Mouse (Mus musculus): ENCODE measurements at regions not wholly inside any gene's neighbourhood (a gene's known extent, or its start where the extent isn't known, plus 50 kb on each side); places are given as distances from the start of the nearest gene placed in this dataset.

- DNase-seq = no peak
- Histone ChIP-seq H3K4me3 (ENCODE audit: insufficient read depth, low read depth, low read length) (no peak overlapping the region), H3K4me1 (ENCODE audit: control insufficient read depth, insufficient read depth, low read length) (no peaks in the 10 kb centered on the region), H3K36me3 (ENCODE audit: control insufficient read depth, insufficient read depth, low read length) (no peaks in the 10 kb centered on the region), H3K27ac (ENCODE audit: insufficient read depth, low read depth, low read length) (no peak overlapping the region), H3K27me3 (replicated peaks; ENCODE audit: control insufficient read depth, insufficient read depth, low read length) (no peaks in the 10 kb centered on the region)
- no peak for TF ChIP-seq POLR2A (IDR thresholded peaks at IDR 0.05; ENCODE audit: low read depth, low read length)
- no peak for TF ChIP-seq CTCF (conservative IDR thresholded peaks at IDR 0.05; ENCODE audit: insufficient read depth, insufficient read length, low read depth, low read length)
- 89% methylated on average over 11 of the region's 11 CpGs for WGBS
Measured at GRCm38 (mm10) chr1:190639846-190640245, 271.7 kb downstream of the Rps6kc1 start.

- H3K4me3 ChIP-seq (ENCODE audit: insufficient read depth, low read depth, low read length) = no peak overlapping the region
- H3K36me3 ChIP-seq (ENCODE audit: control insufficient read depth, insufficient read depth, low read length) = no peaks in the 10 kb centered on the region
- TF ChIP-seq POLR2A (IDR thresholded peaks at IDR 0.05; ENCODE audit: low read depth, low read length) (no peak), CTCF (conservative IDR thresholded peaks at IDR 0.05; ENCODE audit: insufficient read depth, insufficient read length, low read depth, low read length) (no peak)
- no peak for DNase-seq
- WGBS = 80% methylated on average over 2 of the region's 2 CpGs
- H3K27me3 ChIP-seq (replicated peaks; ENCODE audit: control insufficient read depth, insufficient read depth, low read length) = no peaks in the 10 kb centered on the region
- H3K4me1 ChIP-seq (ENCODE audit: control insufficient read depth, insufficient read depth, low read length) = no peaks in the 10 kb centered on the region
- no peak overlapping the region for H3K27ac ChIP-seq (ENCODE audit: insufficient read depth, low read depth, low read length)
Measured at GRCm38 (mm10) chr1:190634935-190635334, 276.6 kb downstream of the Rps6kc1 start.

- DNase-seq = no peak
- WGBS = 42% methylated on average over 2 of the region's 2 CpGs
- Histone ChIP-seq H3K27me3 (replicated peaks; ENCODE audit: control insufficient read depth, insufficient read depth, low read length) (no peaks in the 10 kb centered on the region), H3K27ac (ENCODE audit: insufficient read depth, low read depth, low read length) (no peak overlapping the region), H3K36me3 (ENCODE audit: control insufficient read depth, insufficient read depth, low read length) (no peaks in the 10 kb centered on the region), H3K4me1 (ENCODE audit: control insufficient read depth, insufficient read depth, low read length) (no peaks in the 10 kb centered on the region), H3K4me3 (ENCODE audit: insufficient read depth, low read depth, low read length) (no peak overlapping the region)
- no peak for TF ChIP-seq CTCF (conservative IDR thresholded peaks at IDR 0.05; ENCODE audit: insufficient read depth, insufficient read length, low read depth, low read length)
- no peak for TF ChIP-seq POLR2A (IDR thresholded peaks at IDR 0.05; ENCODE audit: low read depth, low read length)
Measured at GRCm38 (mm10) chr1:190631641-190632040, 279.9 kb downstream of the Rps6kc1 start.

GRCm38 (mm10) chr1:190630193-190630592 is 281.4 kb downstream of the Rps6kc1 start:
- Histone ChIP-seq H3K27me3 (replicated peaks; ENCODE audit: control insufficient read depth, insufficient read depth, low read length) (no peaks in the 10 kb centered on the region), H3K27ac (ENCODE audit: insufficient read depth, low read depth, low read length) (no peak overlapping the region), H3K36me3 (ENCODE audit: control insufficient read depth, insufficient read depth, low read length) (no peaks in the 10 kb centered on the region), H3K4me3 (ENCODE audit: insufficient read depth, low read depth, low read length) (no peak overlapping the region), H3K4me1 (ENCODE audit: control insufficient read depth, insufficient read depth, low read length) (no peaks in the 10 kb centered on the region)
- WGBS = 89% methylated on average over 5 of the region's 5 CpGs
- TF ChIP-seq POLR2A (IDR thresholded peaks at IDR 0.05; ENCODE audit: low read depth, low read length) (no peak), CTCF (conservative IDR thresholded peaks at IDR 0.05; ENCODE audit: insufficient read depth, insufficient read length, low read depth, low read length) (no peak)
- DNase-seq = no peak

- Histone ChIP-seq H3K4me3 (ENCODE audit: insufficient read depth, low read depth, low read length) (no peak overlapping the region), H3K36me3 (ENCODE audit: control insufficient read depth, insufficient read depth, low read length) (no peaks in the 10 kb centered on the region), H3K27me3 (replicated peaks; ENCODE audit: control insufficient read depth, insufficient read depth, low read length) (no peaks in the 10 kb centered on the region), H3K27ac (ENCODE audit: insufficient read depth, low read depth, low read length) (no peak overlapping the region), H3K4me1 (ENCODE audit: control insufficient read depth, insufficient read depth, low read length) (no peaks in the 10 kb centered on the region)
- no peak for DNase-seq
- TF ChIP-seq POLR2A (IDR thresholded peaks at IDR 0.05; ENCODE audit: low read depth, low read length) = no peak
- no peak for TF ChIP-seq CTCF (conservative IDR thresholded peaks at IDR 0.05; ENCODE audit: insufficient read depth, insufficient read length, low read depth, low read length)
- WGBS = 70% methylated on average over 8 of the region's 8 CpGs
Measured at GRCm38 (mm10) chr1:190623916-190624315, 287.7 kb downstream of the Rps6kc1 start.

GRCm38 (mm10) chr1:190600425-190600824 is 311.1 kb downstream of the Rps6kc1 start:
- H3K4me3 ChIP-seq (ENCODE audit: insufficient read depth, low read depth, low read length) = no peak overlapping the region
- no peaks in the 10 kb centered on the region for H3K36me3 ChIP-seq (ENCODE audit: control insufficient read depth, insufficient read depth, low read length)
- 71% methylated on average over 3 of the region's 3 CpGs for WGBS
- no peak overlapping the region for H3K27ac ChIP-seq (ENCODE audit: insufficient read depth, low read depth, low read length)
- TF ChIP-seq CTCF (conservative IDR thresholded peaks at IDR 0.05; ENCODE audit: insufficient read depth, insufficient read length, low read depth, low read length) = no peak
- TF ChIP-seq POLR2A (IDR thresholded peaks at IDR 0.05; ENCODE audit: low read depth, low read length) = no peak
- H3K4me1 ChIP-seq (ENCODE audit: control insufficient read depth, insufficient read depth, low read length) = no peaks in the 10 kb centered on the region
- no peak for DNase-seq
- no peaks in the 10 kb centered on the region for H3K27me3 ChIP-seq (replicated peaks; ENCODE audit: control insufficient read depth, insufficient read depth, low read length)

GRCm38 (mm10) chr1:190599622-190600021 is 311.9 kb downstream of the Rps6kc1 start:
- Histone ChIP-seq H3K27me3 (replicated peaks; ENCODE audit: control insufficient read depth, insufficient read depth, low read length) (no peaks in the 10 kb centered on the region), H3K36me3 (ENCODE audit: control insufficient read depth, insufficient read depth, low read length) (no peaks in the 10 kb centered on the region), H3K4me3 (ENCODE audit: insufficient read depth, low read depth, low read length) (no peak overlapping the region), H3K27ac (ENCODE audit: insufficient read depth, low read depth, low read length) (no peak overlapping the region), H3K4me1 (ENCODE audit: control insufficient read depth, insufficient read depth, low read length) (no peaks in the 10 kb centered on the region)
- TF ChIP-seq CTCF (conservative IDR thresholded peaks at IDR 0.05; ENCODE audit: insufficient read depth, insufficient read length, low read depth, low read length) (no peak), POLR2A (IDR thresholded peaks at IDR 0.05; ENCODE audit: low read depth, low read length) (no peak)
- DNase-seq = no peak
- WGBS = 53% methylated on average over 11 of the region's 11 CpGs

GRCm38 (mm10) chr1:190596209-190596608 is 315.4 kb downstream of the Rps6kc1 start:
- Histone ChIP-seq H3K36me3 (ENCODE audit: control insufficient read depth, insufficient read depth, low read length) (no peaks in the 10 kb centered on the region), H3K27ac (ENCODE audit: insufficient read depth, low read depth, low read length) (no peak overlapping the region), H3K4me1 (ENCODE audit: control insufficient read depth, insufficient read depth, low read length) (no peaks in the 10 kb centered on the region), H3K27me3 (replicated peaks; ENCODE audit: control insufficient read depth, insufficient read depth, low read length) (no peaks in the 10 kb centered on the region), H3K4me3 (ENCODE audit: insufficient read depth, low read depth, low read length) (no peak overlapping the region)
- DNase-seq = no peak
- WGBS = 88% methylated on average over 2 of the region's 2 CpGs
- no peak for TF ChIP-seq POLR2A (IDR thresholded peaks at IDR 0.05; ENCODE audit: low read depth, low read length)
- TF ChIP-seq CTCF (conservative IDR thresholded peaks at IDR 0.05; ENCODE audit: insufficient read depth, insufficient read length, low read depth, low read length) = no peak
